Mouse (Mus musculus) testis, adult 10 weeks (tissue): Measurements from ENCODE around the gene Armc9. TPM values are rescaled to one million over a fixed set of nuclear protein-coding genes. Genes with fewer than 3 reads are reported as not detected.

Experiments used
- polyA plus RNA-seq: library from polyadenylated mRNA; stranded (reverse); fragments of 350-450 nt; fragmentation: Illumina TruSeq; extraction: RNeasy Lipid Tissue Mini Kit (QIAGEN cat#74804); gene quantifications from one replicate; pipeline ENCODE4 v1.2.3, GENCODE M21; 2014; ENCODE audit warnings: low read depth, low replicate concordance

Armc9 gene
- polyA plus RNA-seq, result 70.4 TPM

DNA sequence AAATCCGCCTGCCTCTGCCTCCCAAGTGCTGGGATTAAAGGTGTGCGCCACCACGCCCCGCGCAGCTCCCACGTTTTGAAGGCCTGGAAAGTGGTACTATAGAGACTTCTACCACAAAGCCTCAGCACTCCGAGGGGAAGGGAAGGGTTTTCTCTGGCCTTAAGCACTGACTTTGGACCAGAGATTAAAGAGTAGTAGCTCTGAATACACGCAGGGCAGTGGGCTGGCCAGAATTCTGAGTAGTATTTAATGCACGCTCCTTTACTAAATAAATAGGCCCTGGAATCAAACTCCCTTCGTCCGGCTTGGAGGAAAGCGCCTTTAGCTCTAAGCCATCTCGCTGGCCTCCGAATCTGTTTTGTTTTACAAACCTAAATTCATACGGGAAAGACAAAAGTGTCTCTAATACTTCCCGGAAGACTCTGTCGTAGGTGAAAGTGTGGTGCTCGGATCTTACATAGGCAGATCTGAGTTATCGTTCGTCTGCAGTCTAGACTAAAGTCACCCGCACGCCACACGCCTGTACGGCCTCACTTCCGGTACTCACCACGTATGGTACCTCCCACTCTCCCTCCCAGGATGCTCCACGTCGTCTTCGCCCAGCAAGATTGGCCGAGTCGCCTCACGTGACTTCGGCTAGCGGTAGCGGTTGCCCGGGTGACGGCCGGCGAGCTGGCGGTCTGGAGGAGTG lies at the start of gene Armc9:
Gene Armc9 (plus strand): TSS at position 648 of the 691 bp plus-strand sequence.

DNA sequence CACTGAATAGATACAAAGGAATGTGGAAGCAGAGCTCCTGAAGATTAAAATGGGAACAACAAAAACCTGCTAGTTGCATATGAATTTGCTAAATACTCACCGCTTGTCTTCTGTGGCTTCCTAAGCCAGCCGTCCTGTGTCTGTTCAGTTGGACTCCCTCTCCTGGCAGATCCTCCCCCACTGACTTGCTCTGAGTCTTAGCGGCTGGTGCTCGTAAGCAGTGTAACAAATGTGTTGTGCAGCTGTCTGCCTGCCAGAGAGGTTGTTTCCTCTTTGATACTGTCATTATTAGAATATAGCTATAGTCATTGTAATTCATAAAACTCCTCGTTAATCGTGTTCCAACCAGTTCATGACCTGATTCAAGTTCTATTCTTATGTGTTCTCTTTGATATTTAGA lies 42.8 kb upstream of the Armc9 start, which contains the start of gene Htr2b:
Gene Htr2b (minus strand): TSS at position 192 of the 400 bp plus-strand sequence.

DNA sequence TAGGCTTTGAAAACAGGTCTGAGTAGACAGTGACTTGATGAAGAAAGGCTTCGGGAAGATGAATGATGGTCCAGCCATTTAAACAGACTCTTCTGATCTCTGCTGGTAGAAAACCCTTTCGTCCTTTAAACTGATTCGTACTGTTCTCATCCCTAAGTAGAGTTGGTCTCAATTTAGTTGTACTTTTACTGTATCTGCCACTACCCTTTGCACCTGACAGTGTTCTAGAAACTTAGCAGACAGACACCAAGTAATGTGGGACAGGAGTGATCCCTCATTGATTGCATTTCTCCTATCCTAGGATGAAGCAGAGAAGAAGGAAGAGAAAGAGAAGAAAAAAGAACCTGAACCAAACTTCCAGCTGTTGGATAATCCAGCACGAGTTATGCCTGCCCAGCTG lies 21.2 kb upstream of the Armc9 start, which contains the start of gene Gm21972:
Gene Gm21972 (plus strand): TSS at position 301 of the 400 bp plus-strand sequence.

DNA sequence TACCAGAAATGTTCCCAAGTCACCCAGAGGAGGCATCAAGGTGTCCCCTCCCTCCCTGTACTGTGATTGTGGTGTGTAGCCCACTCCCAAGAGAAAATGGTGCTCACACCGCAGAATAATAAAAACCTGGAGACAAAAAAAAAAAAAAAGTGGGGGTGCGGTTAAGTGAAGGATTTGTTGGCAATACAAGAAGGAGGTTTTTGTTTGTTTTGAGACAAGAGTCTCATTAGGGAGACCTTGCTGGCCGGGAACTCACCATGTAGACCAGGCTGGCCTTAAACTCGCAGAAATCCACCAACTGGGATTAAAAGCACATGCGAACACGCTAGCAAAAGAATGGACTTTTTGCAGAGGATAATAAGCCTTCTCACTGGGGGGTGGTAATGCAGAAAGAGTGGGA lies 148.0 kb downstream of the Armc9 start, which contains the start of gene B3gnt7:
Gene B3gnt7 (plus strand): TSS at position 301 of the 400 bp plus-strand sequence.

Other genes with a start within 250 kb of the Armc9 start
- 1.1 TPM for gene 4933407L21Rik, start 226.3 kb upstream of the Armc9 start, polyA plus RNA-seq
- gene Gpr55, start 193.8 kb upstream of the Armc9 start, polyA plus RNA-seq, result 7.4 TPM
- gene Spata3, start 138.0 kb upstream of the Armc9 start, polyA plus RNA-seq, result 151 TPM
- 0.13 TPM for gene 2810459M11Rik, start 108.9 kb upstream of the Armc9 start, polyA plus RNA-seq
- gene Psmd1, start 90.4 kb upstream of the Armc9 start, polyA plus RNA-seq, result 108 TPM
- gene Htr2b, start 42.8 kb upstream of the Armc9 start, polyA plus RNA-seq, result 0.18 TPM
- gene Gm21972, start 21.1 kb upstream of the Armc9 start, polyA plus RNA-seq, result not detected
- not detected for gene B3gnt7, start 148.1 kb downstream of the Armc9 start, polyA plus RNA-seq
- 144 TPM for gene Ncl, start 204.6 kb downstream of the Armc9 start, polyA plus RNA-seq